Mouse (Mus musculus): Measurements from ENCODE around the gene Mapkap1.
"Not testable (repeated sequence)": the region's sequence is repeated elsewhere in the genome, so short reads cannot be mapped to it uniquely, and the experiment has no call there.

Gene Mapkap1

DNA sequence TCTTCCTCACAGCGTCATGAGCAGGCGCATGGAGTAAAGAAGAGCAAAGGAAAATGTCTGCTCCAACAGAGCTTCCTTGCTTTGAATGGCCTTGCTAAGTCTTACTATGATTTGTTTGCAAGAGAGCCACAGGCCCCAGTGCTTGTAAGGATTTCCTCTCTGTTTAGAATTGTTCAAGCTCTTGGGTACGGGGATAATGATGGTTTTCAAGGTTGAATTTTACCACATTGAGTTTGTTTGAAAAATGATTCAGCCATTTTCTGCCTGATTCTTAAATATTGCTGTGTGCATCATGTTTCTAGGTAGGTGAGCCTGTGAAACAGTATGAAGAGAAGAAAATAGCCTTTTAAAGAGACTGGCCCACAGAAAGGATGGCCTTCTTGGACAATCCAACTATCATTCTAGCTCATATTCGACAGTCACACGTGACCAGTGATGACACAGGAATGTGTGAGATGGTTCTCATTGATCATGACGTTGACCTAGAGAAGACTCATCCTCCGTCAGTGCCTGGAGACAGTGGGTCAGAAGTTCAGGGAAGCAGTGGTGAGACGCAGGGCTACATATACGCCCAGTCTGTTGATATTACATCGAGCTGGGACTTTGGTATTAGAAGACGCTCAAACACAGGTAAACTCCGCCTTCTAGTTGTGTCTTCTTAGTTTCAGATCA lies 25.3 kb downstream of the Mapkap1 start:
- CTCF ChIA-PET = no interaction called here

GRCm38 (mm10) chr2:34432887-34433286 lies 26.3 kb downstream of the Mapkap1 start:
- CTCF ChIA-PET = not testable (repeated sequence)

GRCm38 (mm10) chr2:34436321-34436720 lies 29.8 kb downstream of the Mapkap1 start:
- CTCF ChIA-PET = no interaction called here

DNA sequence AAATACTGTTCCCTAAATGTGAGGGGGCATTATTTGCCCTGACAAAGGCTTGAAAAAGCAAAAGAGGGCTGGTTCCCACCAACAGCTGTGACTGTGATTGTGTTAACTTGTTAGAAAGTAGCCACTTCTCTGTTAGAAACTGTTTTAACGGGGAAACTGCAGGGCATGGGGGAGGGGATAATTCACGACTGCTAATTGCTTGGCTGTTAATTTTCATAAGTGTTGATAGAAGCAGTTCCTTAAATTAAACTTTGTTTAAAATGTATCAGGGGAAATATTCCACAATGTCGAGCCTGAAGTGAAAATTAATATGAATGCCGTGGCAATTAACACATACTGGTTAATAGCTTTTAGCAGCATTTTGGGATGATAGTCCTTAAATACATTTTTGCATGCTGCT lies 42.2 kb downstream of the Mapkap1 start:
- CTCF ChIA-PET = interaction anchor here (0.7 kb wide), 1 partner anchor 136 kb away, joined by 3 read pairs; no protein-coding TSS in a partner anchor

DNA sequence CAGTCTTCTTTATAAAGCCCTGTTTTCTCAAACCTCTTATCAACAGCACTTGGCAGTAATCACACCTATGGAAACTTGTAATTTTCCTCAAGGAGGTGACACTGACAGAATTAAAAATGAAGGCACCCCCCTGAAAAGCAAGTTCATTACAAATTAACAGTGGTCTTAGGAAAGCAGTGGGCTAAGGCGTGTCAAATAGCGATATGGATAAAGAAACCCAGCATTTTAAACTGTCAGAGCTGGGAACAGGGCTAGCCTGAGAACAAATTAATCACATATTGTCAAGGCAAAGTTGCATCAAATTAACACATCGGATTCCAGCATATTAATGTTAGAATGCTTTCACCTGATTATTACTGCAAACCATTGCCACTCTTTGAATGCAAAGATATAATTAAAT lies 55.9 kb downstream of the Mapkap1 start:
- CTCF ChIA-PET = no interaction called here

- CTCF ChIA-PET = no interaction called here
Observed at GRCm38 (mm10) chr2:34468559-34469141, 62.1 kb downstream of the Mapkap1 start.

DNA sequence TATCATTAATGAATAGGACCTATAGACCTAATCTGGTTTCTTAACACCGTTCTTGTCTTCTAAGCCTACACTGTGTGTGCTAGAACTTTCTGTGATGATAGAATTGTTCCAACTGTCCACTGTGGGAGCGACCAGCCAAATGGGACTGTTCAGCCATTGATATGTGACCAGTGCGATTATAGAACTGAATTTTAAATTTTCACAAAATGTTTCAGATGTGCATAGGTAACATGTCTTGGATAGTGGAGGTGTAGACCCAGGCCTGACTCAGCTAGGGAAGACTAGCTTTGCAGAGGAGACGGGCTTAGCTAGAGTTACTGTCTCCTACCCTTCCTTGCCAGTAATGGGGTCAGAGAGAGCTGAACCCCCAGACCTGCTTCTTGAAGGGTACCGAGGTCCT lies 62.8 kb downstream of the Mapkap1 start:
- CTCF ChIA-PET = no interaction called here

DNA sequence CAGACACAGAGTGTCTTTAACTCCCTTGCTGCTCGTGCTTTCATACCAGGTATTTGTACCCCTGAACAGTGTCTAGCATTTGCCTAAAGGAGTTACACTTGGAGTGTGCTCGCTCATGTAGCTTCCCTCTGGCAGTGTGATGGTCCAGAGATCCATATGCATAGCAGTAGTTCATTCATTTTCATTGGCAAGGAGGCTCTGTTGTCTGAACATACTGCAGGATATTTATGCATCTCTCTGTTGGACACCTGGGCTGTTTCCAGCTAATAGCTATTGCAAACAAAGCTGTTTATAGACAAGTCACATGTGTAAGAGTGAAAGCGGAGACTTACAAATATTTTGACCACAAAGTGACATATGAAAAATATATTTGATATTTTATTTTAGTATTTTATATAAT lies 67.2 kb downstream of the Mapkap1 start:
- CTCF ChIA-PET = no interaction called here

DNA sequence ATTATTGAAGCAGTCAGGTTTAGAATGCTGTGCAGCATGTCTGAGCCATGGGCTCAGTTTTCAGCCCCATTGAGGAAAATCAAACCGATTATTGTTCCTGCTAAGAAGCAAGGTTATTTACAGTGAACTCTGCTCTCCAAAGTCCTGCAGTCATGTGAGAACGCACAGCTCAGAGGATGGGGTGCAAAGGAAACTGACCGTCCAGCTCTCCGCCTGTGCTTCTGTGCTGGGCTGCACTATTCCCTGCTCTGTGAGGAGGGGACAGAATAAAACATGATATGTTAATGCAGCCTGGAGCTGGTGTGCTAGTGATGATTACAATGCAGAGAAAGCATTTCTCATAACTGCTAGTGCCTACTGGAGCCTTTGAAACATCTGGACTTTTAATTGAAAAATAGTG lies 74.8 kb downstream of the Mapkap1 start:
- CTCF ChIA-PET = no interaction called here

- CTCF ChIA-PET = no interaction called here
Observed at GRCm38 (mm10) chr2:34482102-34482501, 75.5 kb downstream of the Mapkap1 start.

DNA sequence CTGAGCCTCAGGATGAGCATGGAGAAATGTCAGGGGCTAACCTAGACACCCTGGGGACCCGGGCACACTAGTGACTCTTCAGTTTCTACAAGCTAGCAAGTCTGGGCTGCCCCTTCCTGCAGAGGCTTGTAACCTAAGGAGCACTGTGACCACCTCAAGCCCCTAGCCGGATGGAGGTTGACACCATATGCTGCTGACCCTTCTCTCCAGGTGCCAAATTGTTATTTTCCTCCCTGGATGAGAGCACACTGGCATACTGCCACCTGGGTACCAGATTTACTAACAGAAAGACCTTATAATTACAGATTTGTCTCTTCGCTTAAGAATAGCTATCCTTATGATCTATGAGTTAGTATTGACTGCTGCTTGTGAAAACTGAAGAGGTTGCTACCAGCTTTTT lies 76.0 kb downstream of the Mapkap1 start:
- CTCF ChIA-PET = no interaction called here

DNA sequence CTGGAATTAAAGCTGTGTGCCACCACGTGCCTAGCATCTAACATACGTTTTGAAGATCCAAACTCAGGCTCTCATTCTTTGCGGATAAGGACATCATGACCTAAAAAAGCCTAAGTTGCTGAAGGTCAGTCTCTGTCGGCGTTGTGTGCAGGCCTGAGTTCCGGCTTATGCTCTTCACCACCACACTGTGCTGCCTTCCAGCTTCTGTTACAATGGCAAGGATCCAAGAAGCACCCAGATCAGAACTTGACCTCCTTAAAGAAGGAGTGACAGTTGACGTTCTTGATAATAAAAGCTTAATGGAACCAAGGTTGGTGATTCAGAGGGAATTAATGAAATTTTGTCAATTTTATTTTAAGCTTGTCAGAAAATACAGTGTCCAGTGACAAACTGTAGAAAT lies 80.7 kb downstream of the Mapkap1 start:
- CTCF ChIA-PET = interaction anchor here (0.6 kb wide), 1 partner anchor 9 kb away, joined by 3 read pairs; no protein-coding TSS in a partner anchor

DNA sequence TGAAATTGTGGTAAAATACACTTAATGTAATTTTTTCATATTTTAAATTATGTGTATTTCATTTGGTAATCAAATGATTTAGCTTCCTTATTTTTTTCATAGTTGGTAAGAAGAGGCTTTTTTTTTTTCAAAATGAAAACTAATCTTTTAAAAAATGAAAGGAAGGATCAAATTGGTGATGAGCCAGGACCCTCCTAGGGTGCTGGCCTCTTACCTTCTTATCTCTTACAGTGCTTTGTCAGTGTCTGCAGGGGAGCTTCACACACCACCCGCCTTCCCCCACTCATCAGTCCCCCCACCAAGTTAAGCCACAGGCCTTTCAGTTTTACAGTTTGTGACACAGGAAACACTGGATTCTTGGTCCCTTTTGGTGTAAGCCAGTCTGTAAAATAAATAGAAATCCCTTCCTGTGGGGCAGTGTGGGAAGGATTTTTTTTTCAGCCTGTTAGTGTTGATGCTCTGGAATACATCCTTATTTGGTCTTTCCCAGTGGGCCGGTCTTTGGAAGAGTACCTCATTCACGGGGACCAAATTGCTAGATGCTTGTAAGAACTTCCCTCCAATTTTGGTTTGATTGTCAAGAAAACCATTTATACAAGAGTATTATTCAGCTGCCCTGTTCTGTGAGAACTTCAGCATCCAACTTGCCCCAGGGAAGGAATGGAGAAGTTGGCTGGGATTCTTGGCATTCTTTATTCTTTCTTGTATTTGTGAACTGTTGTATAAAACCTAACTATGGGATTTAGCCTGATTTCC lies 97.6 kb downstream of the Mapkap1 start:
- CTCF ChIA-PET = interaction anchor here (1.0 kb wide), 1 partner anchor 11 kb away, joined by 3 read pairs; no protein-coding TSS in a partner anchor

- CTCF ChIA-PET = not testable (repeated sequence)
Observed at GRCm38 (mm10) chr2:34506162-34506561, 99.6 kb downstream of the Mapkap1 start.

DNA sequence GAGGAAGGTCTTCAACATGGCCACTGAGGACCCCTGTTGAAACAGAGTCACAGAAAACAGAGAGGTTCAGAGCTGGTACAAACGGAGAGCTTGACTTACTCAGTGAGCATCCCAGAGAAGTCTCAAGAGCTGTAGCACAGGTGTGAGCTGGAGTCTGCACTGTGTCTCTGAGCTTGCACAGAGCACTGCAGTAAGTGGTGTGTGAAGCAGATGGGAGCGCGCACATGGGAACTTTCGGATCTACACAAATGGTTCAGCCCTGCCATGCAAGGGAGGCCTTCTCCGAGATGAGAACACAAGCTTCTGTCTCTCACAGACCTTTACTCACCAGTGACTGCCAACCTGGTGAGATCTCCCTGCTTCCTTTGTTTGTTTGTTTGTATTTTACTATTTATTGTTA lies 103.3 kb downstream of the Mapkap1 start:
- CTCF ChIA-PET = no interaction called here

- CTCF ChIA-PET = interaction anchor here (1.1 kb wide), 1 partner anchor 11 kb away, joined by 3 read pairs; no protein-coding TSS in a partner anchor
Observed at GRCm38 (mm10) chr2:34515263-34515662, 108.7 kb downstream of the Mapkap1 start.

DNA sequence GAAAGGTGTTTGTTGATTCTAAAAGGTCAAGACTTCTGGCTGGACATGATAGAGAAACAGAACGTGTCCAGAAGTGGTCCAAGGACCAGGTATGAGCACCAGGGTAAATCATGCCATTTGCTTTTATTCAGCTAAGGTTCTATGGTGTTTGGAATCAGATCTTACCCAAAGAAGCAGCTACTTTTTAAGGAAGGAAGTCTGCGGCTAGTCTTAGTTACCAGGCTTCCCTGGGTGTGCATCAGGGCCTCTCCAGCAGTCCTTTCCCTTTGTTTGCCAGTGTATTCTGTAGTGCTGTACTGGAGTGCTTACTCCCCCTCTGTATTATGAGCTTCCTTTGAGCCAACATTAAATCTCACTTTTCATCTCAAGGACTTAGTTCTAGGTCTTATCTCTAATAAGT lies 111.5 kb downstream of the Mapkap1 start:
- CTCF ChIA-PET = no interaction called here

DNA sequence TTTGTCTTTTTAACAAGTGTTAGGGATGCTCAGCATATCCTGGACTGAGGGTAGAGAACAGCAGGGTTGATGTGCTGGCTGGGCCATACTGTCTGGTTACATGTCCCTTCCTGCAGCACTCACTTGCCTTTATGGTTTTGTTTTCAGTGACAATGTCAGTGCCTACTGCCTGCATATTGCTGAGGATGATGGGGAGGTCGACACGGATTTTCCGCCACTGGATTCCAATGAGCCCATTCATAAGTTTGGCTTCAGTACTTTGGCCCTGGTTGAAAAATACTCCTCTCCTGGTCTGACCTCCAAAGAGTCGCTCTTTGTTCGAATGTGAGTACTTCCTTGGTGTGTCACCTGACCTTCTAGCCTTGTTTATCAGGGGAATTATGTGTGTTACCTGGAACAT lies 112.0 kb downstream of the Mapkap1 start:
- CTCF ChIA-PET = no interaction called here

DNA sequence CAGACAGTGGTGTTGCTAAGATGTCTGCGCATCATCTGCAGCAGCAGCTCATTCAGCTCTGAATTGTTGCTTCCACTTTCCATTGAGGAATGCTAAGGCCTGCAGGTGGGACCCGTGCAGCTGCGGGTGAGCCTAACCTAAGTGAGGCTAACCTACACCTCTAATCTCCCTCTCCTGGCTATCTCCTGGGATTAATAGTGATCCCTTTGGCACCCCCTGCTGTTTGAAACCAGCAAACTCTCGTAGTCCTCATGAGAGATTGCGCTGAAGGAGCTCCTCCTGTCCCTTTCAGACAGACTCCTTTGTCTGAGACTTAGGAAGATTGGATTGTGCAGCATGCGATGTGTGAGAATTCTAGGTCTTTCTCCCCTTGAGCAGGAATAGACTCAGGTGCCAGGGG lies 113.0 kb downstream of the Mapkap1 start:
- CTCF ChIA-PET = interaction anchor here (0.7 kb wide), 1 partner anchor 26 kb away, joined by 10 read pairs; no protein-coding TSS in a partner anchor

DNA sequence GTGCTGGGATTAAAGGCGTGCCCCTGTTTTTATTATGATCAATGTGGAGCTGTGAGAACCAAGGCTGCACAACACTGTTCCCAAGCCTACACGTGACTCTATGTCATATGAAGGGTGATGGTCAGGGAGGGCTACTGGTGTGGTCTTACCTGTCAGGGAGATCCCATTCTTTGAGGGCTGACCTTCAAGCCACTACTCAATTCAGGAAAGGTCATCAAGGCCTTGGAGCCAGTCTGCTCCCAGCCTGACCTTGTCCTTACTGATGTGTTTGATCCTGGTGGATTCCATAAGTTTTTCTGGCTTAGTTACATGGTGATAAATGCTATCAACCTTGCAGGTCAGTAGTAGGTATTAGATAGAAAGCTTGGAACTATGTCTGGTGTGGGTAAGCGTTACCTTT lies 114.8 kb downstream of the Mapkap1 start:
- CTCF ChIA-PET = no interaction called here

DNA sequence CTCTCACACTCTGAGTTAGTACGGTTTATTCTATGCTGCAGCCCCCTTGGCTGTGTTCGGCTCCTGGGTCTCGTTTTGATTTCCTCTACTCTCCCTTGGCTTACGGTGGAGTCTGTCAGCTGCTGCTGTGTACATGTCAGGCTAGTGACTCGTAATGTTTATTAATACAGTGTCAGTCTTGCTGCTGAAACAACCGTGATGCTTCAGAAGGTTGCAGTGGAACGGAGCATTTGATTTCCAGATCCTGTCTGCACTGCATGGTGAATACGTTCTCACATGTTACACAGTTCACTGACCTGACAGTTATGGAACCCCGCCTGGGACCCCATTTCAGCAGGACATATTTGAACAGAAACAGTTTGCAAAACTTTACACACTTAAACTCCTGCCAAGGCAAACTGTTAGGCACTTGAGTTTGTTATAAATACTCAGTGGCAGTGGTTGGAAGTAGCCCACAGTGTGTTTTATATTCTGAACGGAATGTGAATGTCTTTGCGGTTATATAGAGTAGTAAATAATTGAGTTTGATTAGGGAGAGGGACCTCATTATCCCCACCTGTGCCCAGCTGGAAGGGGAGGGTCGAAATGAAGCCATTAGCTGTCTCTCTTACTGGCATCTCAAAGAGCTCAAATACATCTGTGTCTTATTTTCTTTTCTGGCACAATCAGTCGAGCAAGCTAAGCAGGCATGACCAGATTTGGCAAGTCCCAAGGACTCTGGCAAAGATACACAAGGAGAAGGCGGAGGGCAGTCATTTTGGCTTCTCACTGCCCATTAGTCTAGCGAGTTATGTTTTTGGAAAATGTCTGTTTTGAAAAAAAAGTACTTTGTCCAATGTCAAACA lies 120.2 kb downstream of the Mapkap1 start:
- CTCF ChIA-PET = no interaction called here

- CTCF ChIA-PET = no interaction called here
Observed at GRCm38 (mm10) chr2:34528491-34528890, 121.9 kb downstream of the Mapkap1 start.
